Mouse (Mus musculus): Measurements from ENCODE around the gene 1700014D04Rik. TPM values are rescaled to one million over a fixed set of nuclear protein-coding genes. Genes with fewer than 3 reads are reported as not detected.
A peak's percentile ranks its signal among the peaks of the same experiment; 100 is the strongest.
"Not testable (repeated sequence)": the region's sequence is repeated elsewhere in the genome, so short reads cannot be mapped to it uniquely, and the experiment has no call there.

The 1700014D04Rik gene
- total and polyA plus RNA-seq, 2 experiments from 2014 or later, result 0.35 to 1.8 TPM

- H3K4me2 ChIP-seq (ENCODE audit: low read depth, low read length, poor library complexity, severe bottlenecking), result no peak overlapping the region
- no peaks in the 10 kb centered on the region for H3K36me3 ChIP-seq (ENCODE audit: insufficient read depth, low read length)
- no peak overlapping the region for H3K9ac ChIP-seq (replicated peaks; ENCODE audit: low read length, poor library complexity, severe bottlenecking)
- H3K27me3 ChIP-seq (ENCODE audit: insufficient read depth, low read length), result no peaks in the 10 kb centered on the region
- ATAC-seq (ENCODE audit: low FRiP score), result no peak
- H3K27ac ChIP-seq (ENCODE audit: low read depth, low read length), result no peak overlapping the region
- 90% methylated on average over 2 of the region's 4 CpGs for WGBS
- no peak overlapping the region for H3K4me3 ChIP-seq (ENCODE audit: low read depth, low read length)
- no peaks in the 10 kb centered on the region for H3K9me3 ChIP-seq (ENCODE audit: low read length)
- H3K4me1 ChIP-seq (ENCODE audit: insufficient read depth, low read length), result no peaks in the 10 kb centered on the region
- no peak for DNase-seq (ENCODE audit: low spot score)
- TF ChIP-seq CTCF (IDR thresholded peaks at IDR 0.05), result no peak
These were observed 12.6 kb downstream of the 1700014D04Rik start for GRCm38 (mm10) chr13:59733936-59734335.

GRCm38 (mm10) chr13:59731652-59732051 is 14.9 kb downstream of the 1700014D04Rik start, which contains the start of gene Spata31d1d:
Gene Spata31d1d (minus strand): TSS chr13:59731752.
- no peak within 1 kb of the TSS for H3K9ac ChIP-seq (replicated peaks; ENCODE audit: low read length, poor library complexity, severe bottlenecking)
- no peak for TF ChIP-seq CTCF (IDR thresholded peaks at IDR 0.05)
- no peaks in the 10 kb centered on the region for H3K9me3 ChIP-seq (ENCODE audit: low read length)
- H3K4me1 ChIP-seq (ENCODE audit: insufficient read depth, low read length), result no peaks in the 10 kb centered on the region
- no peak within 1 kb of the TSS for H3K27ac ChIP-seq (ENCODE audit: low read depth, low read length)
- ATAC-seq (ENCODE audit: low FRiP score), result no peak
- no peak for DNase-seq (ENCODE audit: low spot score)
- H3K4me2 ChIP-seq (ENCODE audit: low read depth, low read length, poor library complexity, severe bottlenecking), result no peak within 1 kb of the TSS
- 48% methylated on average over 5 of the region's 7 CpGs for WGBS
- no peak within 1 kb of the TSS for H3K4me3 ChIP-seq (ENCODE audit: low read depth, low read length)
- H3K27me3 ChIP-seq (ENCODE audit: insufficient read depth, low read length), result no peaks in the 10 kb centered on the region
- H3K36me3 ChIP-seq (ENCODE audit: insufficient read depth, low read length), result no peaks in the 10 kb centered on the region

GRCm38 (mm10) chr13:59728378-59729093 is 18.0 kb downstream of the 1700014D04Rik start:
- 29% methylated on average over 7 of the region's 7 CpGs for WGBS
- peak; percentile 94 for TF ChIP-seq CTCF (IDR thresholded peaks at IDR 0.05)
- ATAC-seq (ENCODE audit: low FRiP score), result peak; percentile 72

GRCm38 (mm10) chr13:59726139-59726867 is 20.2 kb downstream of the 1700014D04Rik start:
- 37% methylated on average over 29 of the region's 29 CpGs for WGBS
- Histone ChIP-seq H3K27me3 (ENCODE audit: insufficient read depth, low read length) (no peaks in the 10 kb centered on the region), H3K9ac (replicated peaks; ENCODE audit: low read length, poor library complexity, severe bottlenecking) (no peak overlapping the region), H3K4me1 (ENCODE audit: insufficient read depth, low read length) (no peaks in the 10 kb centered on the region), H3K36me3 (ENCODE audit: insufficient read depth, low read length) (no peaks in the 10 kb centered on the region), H3K9me3 (ENCODE audit: low read length) (no peaks in the 10 kb centered on the region), H3K4me3 (ENCODE audit: low read depth, low read length) (no peak overlapping the region), H3K27ac (ENCODE audit: low read depth, low read length) (no peak overlapping the region), H3K4me2 (ENCODE audit: low read depth, low read length, poor library complexity, severe bottlenecking) (peak overlapping the region; percentile 26)
- ATAC-seq (ENCODE audit: low FRiP score), result no peak
- no peak for DNase-seq (ENCODE audit: low spot score)
- no peak for TF ChIP-seq CTCF (IDR thresholded peaks at IDR 0.05)

More at GRCm38 (mm10) chr13:59728378-59729093, 18.0 kb downstream of the 1700014D04Rik start:
- DNase-seq (ENCODE audit: low spot score), result peak; percentile 91
- Histone ChIP-seq H3K36me3 (ENCODE audit: insufficient read depth, low read length) (no peaks in the 10 kb centered on the region), H3K27me3 (ENCODE audit: insufficient read depth, low read length) (no peaks in the 10 kb centered on the region), H3K4me2 (ENCODE audit: low read depth, low read length, poor library complexity, severe bottlenecking) (no peak overlapping the region), H3K4me3 (ENCODE audit: low read depth, low read length) (no peak overlapping the region), H3K9ac (replicated peaks; ENCODE audit: low read length, poor library complexity, severe bottlenecking) (no peak overlapping the region), H3K9me3 (ENCODE audit: low read length) (no peaks in the 10 kb centered on the region), H3K4me1 (ENCODE audit: insufficient read depth, low read length) (no peaks in the 10 kb centered on the region), H3K27ac (ENCODE audit: low read depth, low read length) (no peak overlapping the region)

GRCm38 (mm10) chr13:59722089-59722488 is 24.5 kb downstream of the 1700014D04Rik start:
- H3K4me3 ChIP-seq (ENCODE audit: low read depth, low read length); DNase-seq (ENCODE audit: low spot score); H3K4me2 ChIP-seq (ENCODE audit: low read depth, low read length, poor library complexity, severe bottlenecking); ATAC-seq (ENCODE audit: low FRiP score); H3K9me3 ChIP-seq (ENCODE audit: low read length); H3K9ac ChIP-seq (replicated peaks; ENCODE audit: low read length, poor library complexity, severe bottlenecking); H3K27ac ChIP-seq (ENCODE audit: low read depth, low read length); H3K4me1 ChIP-seq (ENCODE audit: insufficient read depth, low read length); H3K36me3 ChIP-seq (ENCODE audit: insufficient read depth, low read length); H3K27me3 ChIP-seq (ENCODE audit: insufficient read depth, low read length): not testable (repeated sequence)
- 85% methylated on average over 1 of the region's 1 CpGs for WGBS

- Histone ChIP-seq H3K27me3 (ENCODE audit: insufficient read depth, low read length) (no peaks in the 10 kb centered on the region), H3K4me2 (ENCODE audit: low read depth, low read length, poor library complexity, severe bottlenecking) (no peak overlapping the region), H3K9me3 (ENCODE audit: low read length) (no peaks in the 10 kb centered on the region), H3K36me3 (ENCODE audit: insufficient read depth, low read length) (no peaks in the 10 kb centered on the region), H3K27ac (ENCODE audit: low read depth, low read length) (no peak overlapping the region), H3K9ac (replicated peaks; ENCODE audit: low read length, poor library complexity, severe bottlenecking) (no peak overlapping the region), H3K4me1 (ENCODE audit: insufficient read depth, low read length) (no peaks in the 10 kb centered on the region), H3K4me3 (ENCODE audit: low read depth, low read length) (no peak overlapping the region)
- DNase-seq (ENCODE audit: low spot score) (no peak), ATAC-seq (ENCODE audit: low FRiP score) (no peak)
- WGBS, result 81% methylated on average over 1 of the region's 1 CpGs
- TF ChIP-seq CTCF (IDR thresholded peaks at IDR 0.05), result no peak
These were observed 27.1 kb downstream of the 1700014D04Rik start for GRCm38 (mm10) chr13:59719475-59719874.

GRCm38 (mm10) chr13:59718857-59719440 is 27.6 kb downstream of the 1700014D04Rik start:
- not testable (repeated sequence) for H3K4me3 ChIP-seq (ENCODE audit: low read depth, low read length); H3K4me2 ChIP-seq (ENCODE audit: low read depth, low read length, poor library complexity, severe bottlenecking); H3K9ac ChIP-seq (replicated peaks; ENCODE audit: low read length, poor library complexity, severe bottlenecking); H3K36me3 ChIP-seq (ENCODE audit: insufficient read depth, low read length); ATAC-seq (ENCODE audit: low FRiP score); H3K27me3 ChIP-seq (ENCODE audit: insufficient read depth, low read length); H3K27ac ChIP-seq (ENCODE audit: low read depth, low read length); H3K4me1 ChIP-seq (ENCODE audit: insufficient read depth, low read length); H3K9me3 ChIP-seq (ENCODE audit: low read length)
- peak; percentile 3 for DNase-seq (ENCODE audit: low spot score)
- 47% methylated on average over 6 of the region's 6 CpGs for WGBS
